Mouse (Mus musculus) T-helper 17 cell (primary cell): ENCODE measurements at regions not wholly inside any gene's neighbourhood (a gene's known extent, or its start where the extent isn't known, plus 50 kb on each side); places are given as distances from the start of the nearest gene placed in this dataset.

Experiments
- in situ Hi-C, 2 experiments: fragments of 300-600 bp; cut with MboI, MseI; formaldehyde crosslinking; loops; 1 replicate in 1 of 2; 2 replicates in 1 of 2; pipeline ENCODE4 v1.15.1; 2025; ENCODE audit warnings: high pct_unique_total_duplicates in 2 of 2

DNA sequence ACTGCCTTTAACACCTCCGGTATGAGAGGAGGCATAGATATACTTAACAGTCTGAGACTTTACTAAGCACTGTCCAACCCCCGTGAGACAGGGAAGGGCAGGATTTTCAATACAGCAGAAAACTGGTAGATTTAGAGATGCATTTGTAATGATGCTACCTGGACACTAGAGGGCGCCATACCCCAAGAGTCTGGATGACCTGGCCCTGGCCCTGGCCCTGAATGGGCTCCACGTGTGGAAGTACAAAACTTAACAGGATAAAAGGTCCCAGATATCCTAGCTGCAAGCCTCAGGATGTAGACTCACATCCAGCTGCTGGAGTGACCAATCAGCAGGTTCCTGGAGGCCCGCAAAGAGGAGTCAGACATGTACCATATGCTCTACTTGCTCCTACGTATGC, 393.3 kb downstream of the Sox9 start:
- in situ Hi-C loops, result loop anchor here (5.0 to 25.0 kb wide), 5 partner anchors 117 to 452 kb away; no protein-coding TSS in a partner anchor

DNA sequence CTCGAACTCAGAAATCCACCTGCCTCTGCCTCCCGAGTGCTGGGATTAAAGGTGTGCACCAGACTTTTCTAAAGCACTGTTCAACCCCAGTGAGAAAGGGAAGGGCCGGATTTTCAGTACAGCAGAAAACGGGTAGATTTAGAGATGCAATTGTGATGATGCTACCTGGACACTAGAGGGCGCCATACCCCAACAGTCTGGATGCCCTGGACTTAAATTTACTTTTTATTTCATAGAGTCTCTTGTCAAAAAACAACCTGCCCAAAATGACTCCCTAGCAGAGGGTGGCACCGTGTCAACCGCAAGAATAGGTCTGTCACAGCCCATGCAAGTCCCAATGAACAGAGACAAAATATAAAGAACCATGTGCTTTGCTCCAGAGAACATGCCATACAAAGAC, 394.2 kb downstream of the Sox9 start:
- in situ Hi-C loops, result loop anchor here (5.0 to 25.0 kb wide), 5 partner anchors 116 to 451 kb away; no protein-coding TSS in a partner anchor

DNA sequence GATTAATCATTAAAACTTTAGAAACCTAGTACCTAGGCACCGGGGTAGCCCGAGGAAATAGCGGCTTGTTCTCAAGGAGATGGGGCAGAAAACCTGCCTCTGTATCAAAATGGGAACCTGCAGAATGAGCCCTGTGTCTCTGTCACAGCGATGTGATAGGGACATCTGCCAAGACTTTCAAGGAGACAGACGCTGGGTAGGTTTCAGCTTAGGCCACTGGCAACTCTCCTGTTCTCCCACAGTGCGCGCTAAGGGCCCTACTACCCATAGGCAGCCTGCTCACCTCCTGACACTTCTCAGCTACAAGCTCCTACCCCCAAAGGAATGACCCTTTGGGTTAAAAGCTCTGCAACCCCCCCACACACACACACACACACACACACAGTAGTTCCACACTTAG, 396.4 kb downstream of the Sox9 start:
- in situ Hi-C loops, result loop anchor here (5.0 to 25.0 kb wide), 5 partner anchors 114 to 449 kb away; no protein-coding TSS in a partner anchor

DNA sequence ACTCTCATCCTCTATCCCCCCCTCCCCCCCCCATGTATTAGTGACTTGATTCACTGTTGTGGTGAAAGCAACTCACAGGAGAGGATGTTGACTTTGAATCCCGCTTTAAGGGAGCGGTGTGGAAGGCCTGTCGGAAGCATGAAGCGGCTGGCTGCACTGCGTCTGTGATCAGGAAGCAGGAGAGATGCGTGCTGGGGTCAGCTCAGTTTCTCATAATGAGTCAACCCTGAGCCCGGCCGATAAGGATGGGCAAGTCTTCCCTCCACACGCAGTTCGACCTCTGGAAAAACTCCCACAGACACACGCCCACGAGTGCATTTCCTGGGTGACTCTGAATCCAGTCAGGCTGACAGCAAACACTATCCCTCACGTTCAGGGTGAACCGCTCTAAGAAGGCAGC, 398.0 kb downstream of the Sox9 start:
- in situ Hi-C loops, result loop anchor here in 1 of 2 experiments (25.0 kb wide), 1 partner anchor 232 kb away; no protein-coding TSS in a partner anchor

DNA sequence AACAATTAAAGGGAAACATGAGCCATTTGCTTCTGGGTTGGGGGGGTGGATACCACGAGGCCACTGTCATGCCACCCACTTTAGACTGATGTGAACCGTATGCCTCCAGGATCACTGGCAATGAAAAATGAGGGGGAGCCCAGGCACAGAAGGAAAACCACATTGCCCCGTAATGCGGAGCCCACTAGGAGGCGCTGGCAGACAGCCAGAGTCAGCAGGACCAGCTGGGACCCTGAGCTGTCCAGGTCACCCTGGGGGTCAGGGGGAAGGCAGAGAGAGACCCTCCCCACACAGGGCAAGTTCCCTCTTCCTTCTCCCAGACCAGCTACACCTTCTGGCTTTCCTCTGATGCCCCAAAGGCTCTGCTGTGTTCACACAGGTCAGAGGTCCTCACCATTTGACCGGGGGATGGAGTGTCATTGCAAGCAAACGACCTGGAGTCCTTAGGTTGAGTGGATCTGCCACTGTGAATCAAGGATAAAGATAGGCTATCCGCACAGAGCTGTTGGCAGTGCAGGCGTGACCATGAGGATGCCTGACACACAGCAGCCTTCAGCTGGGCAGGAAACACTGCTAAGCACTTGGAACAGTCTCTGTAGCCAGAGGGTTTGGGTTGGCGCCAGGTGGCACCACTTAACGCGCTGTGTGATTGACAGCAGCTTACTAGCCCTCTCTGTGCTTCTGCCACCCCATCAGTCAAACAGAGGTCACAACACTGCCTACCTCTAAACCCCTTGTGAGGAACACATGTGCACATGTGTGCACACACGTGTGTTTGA, 400.2 kb downstream of the Sox9 start:
- in situ Hi-C loops, result loop anchor here in 1 of 2 experiments (25.0 kb wide), 1 partner anchor 230 kb away; no protein-coding TSS in a partner anchor

DNA sequence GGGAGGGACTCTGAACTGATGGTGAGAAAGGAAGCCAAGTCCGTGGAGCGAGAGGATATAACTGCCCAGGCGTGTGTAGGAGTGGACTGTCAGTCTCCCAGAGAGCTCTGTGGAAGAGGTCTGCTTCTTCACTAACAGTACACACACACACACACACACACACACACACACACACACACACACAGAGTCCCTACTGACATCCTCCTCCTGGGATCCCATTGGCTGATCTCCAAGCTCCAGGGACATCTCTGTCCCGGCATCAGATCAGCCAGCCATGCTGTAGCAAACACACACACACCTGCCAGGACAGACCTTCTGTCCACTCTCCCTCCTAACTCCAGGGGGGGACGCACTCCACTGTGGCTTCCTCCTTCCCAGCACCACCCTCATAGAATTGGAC, 401.5 kb downstream of the Sox9 start:
- in situ Hi-C loops, result loop anchor here in 1 of 2 experiments (25.0 kb wide), 1 partner anchor 229 kb away; no protein-coding TSS in a partner anchor

DNA sequence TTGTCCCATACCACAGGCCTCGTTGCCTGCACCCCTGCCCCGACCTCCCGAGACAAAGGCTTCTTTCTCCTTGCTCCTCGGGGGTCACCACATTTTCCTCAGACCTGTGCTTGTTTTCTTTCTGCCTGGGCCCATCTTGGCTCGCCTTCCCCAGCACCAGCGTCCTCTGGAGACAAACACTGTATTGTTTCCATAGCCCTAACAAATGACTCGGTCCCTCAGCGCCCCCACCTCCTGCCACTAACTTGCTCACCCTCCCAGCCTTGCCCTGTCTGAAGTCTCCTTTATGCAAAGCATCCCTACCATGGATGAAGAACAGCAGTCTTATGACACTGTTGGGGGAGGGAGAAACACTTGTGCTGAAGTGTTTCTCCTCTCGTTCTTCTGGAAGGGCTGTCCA, 402.1 kb downstream of the Sox9 start:
- in situ Hi-C loops, result loop anchor here in 1 of 2 experiments (25.0 kb wide), 1 partner anchor 228 kb away; no protein-coding TSS in a partner anchor

DNA sequence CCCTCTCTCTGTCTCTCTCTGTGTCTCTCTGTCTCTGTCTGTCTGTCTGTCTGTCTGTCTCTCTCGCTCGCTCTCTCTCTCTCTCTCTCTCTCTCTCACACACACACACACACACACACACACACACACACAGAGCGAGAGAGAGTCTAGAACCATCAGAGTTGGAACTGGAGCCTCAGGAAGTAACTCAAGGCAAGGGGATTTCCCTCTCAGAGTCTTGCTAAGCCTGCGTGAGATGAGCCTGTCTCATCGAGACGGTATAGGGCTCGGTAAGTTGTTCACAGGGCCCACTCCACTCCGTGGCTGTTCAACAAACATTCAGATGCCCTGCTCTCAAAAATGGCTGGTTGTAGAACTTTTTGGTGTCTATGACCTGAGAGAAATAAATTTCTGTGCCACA, 405.4 kb downstream of the Sox9 start:
- in situ Hi-C loops, result loop anchor here in 1 of 2 experiments (25.0 kb wide), 1 partner anchor 225 kb away; no protein-coding TSS in a partner anchor

DNA sequence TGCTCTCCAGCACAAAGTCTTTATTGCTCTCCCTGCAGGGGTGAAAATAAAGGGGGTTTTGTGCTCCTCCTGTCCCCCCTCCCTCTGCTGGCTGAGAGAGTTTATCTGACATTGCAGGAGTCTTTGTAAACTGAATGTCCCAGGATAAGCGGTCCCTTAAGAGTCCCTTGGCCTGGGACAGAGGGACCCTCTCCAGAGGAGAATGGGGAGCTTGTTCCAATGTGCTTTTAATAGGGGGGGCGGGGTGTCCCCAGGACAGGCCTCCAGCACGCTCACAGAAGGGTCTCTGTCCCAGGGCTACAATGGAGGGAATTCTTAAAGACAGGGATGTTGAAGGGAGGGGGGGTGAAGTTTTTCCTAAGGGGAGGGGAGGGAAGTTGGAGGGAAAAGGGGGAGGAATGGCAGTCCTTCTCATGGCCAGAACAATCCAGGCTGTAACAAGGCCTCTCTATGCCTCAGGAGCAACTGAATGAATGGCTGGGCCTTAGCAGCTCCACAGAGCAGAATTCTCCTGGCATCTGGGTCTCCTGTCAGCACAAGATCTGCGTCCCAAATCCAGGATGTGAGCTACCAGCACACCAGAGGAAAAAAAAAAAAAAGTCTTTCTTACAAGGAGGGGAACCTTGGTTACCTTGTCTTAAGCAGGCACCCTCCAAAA, 406.4 kb downstream of the Sox9 start:
- in situ Hi-C loops, result loop anchor here in 1 of 2 experiments (25.0 kb wide), 1 partner anchor 224 kb away; no protein-coding TSS in a partner anchor

DNA sequence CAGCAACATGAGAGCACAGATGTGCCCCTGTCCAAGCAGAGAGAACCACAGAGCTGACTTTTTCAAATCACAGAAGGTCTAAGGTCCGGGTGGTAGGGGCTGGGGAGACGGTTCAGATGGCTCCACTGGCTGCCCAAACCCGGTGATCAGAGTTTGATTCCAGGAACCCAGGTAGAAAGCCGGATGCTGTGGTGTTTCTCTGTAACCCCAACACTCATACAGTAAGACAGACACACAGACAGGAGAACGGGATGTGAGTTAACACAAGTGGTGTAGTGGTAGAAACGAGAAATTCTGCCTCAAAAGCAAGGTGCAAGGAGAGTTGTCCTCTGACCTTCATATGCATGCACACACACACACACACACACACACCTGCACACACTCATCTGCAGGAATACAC, 408.0 kb downstream of the Sox9 start:
- in situ Hi-C loops, result loop anchor here in 1 of 2 experiments (5.0 to 25.0 kb wide), 2 partner anchors 222 to 617 kb away; no protein-coding TSS in a partner anchor

DNA sequence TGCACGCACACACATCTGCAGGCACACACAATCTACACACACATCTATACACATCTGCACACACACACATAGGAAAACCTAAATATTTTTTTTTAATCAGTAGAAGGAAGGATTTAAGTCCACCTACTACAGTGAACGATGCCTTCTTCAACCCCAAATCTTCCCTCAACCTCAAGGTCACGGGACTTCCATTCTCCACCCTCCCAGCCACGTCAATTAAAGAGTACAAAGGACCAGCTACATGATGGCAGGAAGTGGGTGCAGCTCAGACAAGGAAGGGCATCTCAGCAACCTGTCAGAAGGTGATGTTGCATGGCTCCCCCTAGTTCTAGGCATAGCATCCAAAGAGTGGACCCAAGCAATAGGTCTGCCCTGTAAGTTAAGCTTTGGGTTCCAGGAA, 408.5 kb downstream of the Sox9 start:
- in situ Hi-C loops, result loop anchor here in 1 of 2 experiments (5.0 to 25.0 kb wide), 2 partner anchors 222 to 617 kb away; no protein-coding TSS in a partner anchor

DNA sequence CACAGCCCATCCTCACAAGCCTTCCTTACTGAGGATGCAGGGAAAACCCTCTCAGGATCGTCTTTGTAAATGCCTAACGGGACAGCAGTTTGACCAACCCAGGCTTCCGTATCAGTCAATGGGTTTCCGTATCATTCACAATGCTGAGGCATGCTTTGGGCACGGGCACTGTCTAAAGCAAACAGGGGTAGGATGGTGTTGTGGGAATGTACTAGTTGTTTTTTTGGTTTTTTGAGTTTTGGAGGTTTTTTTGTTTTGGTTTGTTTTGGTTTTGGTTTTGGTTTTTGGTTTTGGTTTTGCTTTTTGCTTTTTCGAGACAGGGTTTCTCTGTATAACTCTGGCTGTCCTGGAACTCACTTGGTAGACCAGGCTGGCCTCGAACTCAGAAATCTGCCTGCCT, 409.0 kb downstream of the Sox9 start:
- in situ Hi-C loops, result loop anchor here in 1 of 2 experiments (5.0 to 25.0 kb wide), 2 partner anchors 221 to 616 kb away; no protein-coding TSS in a partner anchor

DNA sequence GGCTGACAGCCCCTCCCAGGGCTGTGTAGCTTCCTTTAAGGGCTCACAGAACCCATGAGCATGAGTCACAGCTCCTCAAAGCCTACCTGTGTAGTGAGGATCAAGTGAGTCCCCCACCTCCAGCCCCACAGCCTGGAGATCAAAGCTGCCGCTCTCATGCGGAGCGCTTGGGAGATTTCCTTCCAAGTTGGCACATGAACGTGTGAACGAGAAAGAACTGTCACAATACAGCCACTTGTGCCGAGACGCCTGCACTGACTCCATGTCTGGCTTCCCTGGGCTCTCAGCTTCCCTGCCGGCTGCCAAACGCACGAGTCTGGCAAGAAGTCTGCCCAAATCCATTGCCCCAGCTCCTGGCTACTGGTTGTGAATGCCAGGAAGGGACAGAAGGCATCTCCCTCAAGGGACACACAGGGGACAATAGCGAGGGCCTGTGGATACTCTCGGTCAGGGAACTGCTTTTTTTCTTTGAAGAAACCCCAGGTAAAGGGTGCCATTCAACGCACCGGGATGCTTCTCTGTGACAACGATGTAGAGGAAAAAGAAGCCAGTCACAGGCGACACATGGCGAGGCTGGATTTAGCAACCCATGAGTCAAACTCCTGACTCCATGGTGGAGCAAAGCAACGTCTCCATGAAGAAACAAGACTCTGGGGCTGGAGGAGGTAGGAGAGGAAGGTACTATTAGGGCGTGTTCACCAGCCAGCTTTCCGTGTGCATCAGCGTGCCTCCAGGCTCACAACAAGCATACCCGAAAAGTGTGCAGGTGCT, 410.2 kb downstream of the Sox9 start:
- in situ Hi-C loops, result loop anchor here in 1 of 2 experiments (5.0 to 25.0 kb wide), 2 partner anchors 220 to 615 kb away; no protein-coding TSS in a partner anchor

DNA sequence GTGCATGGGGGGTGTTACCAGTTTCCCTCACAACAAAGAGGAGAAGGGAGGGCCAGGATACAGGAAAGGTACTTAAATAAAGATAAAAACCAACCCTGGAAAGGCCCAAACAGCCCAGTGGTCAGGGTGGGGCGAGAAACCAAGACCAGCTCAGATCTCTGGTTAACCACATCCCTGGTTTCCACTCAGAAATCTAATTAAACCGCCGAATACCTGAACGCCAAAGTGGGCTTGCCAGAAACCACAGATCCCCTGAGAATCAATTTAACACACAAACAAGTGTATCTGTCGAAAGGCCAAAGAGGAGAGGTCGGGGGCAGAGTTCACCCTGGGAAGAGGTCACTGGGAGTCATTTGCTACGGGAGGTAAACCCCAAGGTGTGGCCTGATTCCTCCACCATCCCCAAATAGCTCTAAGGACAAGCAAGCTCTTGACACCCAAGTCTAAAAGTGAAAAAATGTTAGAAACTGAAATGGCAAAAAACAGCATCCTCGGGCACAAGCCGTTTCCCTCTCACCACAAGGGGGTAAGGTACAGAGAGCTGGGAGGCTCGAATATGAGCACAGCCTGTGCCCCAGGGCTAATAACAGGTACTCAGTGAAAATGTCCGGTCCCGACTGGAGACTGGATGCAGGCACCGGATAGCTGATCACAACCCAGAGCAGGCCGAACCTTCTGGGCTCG, 412.3 kb downstream of the Sox9 start:
- in situ Hi-C loops, result loop anchor here in 1 of 2 experiments (5.0 to 25.0 kb wide), 2 partner anchors 218 to 613 kb away; no protein-coding TSS in a partner anchor
